Mouse (Mus musculus) embryonic facial prominence, embryonic 11.5 days (tissue): Measurements from ENCODE around the gene Morc3. TPM values are rescaled to one million over a fixed set of nuclear protein-coding genes. Genes with fewer than 3 reads are reported as not detected.
"Not testable (repeated sequence)": the region's sequence is repeated elsewhere in the genome, so short reads cannot be mapped to it uniquely, and the experiment has no call there.

ENCODE experiments used
- ATAC-seq: fragments of 200-750 bp; cut with Nextera tagmentation; replicated peaks from 2 replicates; pipeline ENCODE4 v1.8.0; 2017; ENCODE audit warnings: low read depth; ENCODE audit not compliant: insufficient number of reproducible peaks, low FRiP score, low TSS enrichment
- DNase-seq: peaks from one replicate; pipeline ENCODE4 v3.0.0-alpha.2; 2015; ENCODE audit warnings: low spot score
- H3K27ac ChIP-seq: fragments of 300-500 bp; sonication (generic); replicated peaks from 2 replicates; pipeline ENCODE4 v1.5.1; 2014; ENCODE audit warnings: mild to moderate bottlenecking, low read depth, low read length, control low read depth
- H3K27me3 ChIP-seq: fragments of 300-500 bp; sonication (generic); 2 replicates; pipeline ENCODE4 v1.6.1; 2014; ENCODE audit warnings: mild to moderate bottlenecking, low read length, moderate library complexity, mixed read lengths; ENCODE audit not compliant: control insufficient read depth, insufficient read depth
- H3K36me3 ChIP-seq: fragments of 300-500 bp; sonication (generic); replicated peaks from 2 replicates; pipeline ENCODE4 v1.6.1; 2014; ENCODE audit warnings: low read depth, mild to moderate bottlenecking, low read length, moderate library complexity, mixed read lengths; ENCODE audit not compliant: control insufficient read depth, insufficient read depth
- H3K4me1 ChIP-seq: fragments of 300-500 bp; sonication (generic); 2 replicates; pipeline ENCODE4 v1.6.1; 2014; ENCODE audit warnings: low read length, mixed read lengths; ENCODE audit not compliant: control insufficient read depth, insufficient read depth
- H3K4me2 ChIP-seq: fragments of 300-500 bp; sonication (generic); 2 replicates; pipeline ENCODE4 v1.6.1; 2014; ENCODE audit warnings: low read depth, mild to moderate bottlenecking, control low read depth, low read length, moderate library complexity
- H3K4me3 ChIP-seq: fragments of 300-500 bp; sonication (generic); 2 replicates; pipeline ENCODE4 v1.5.1; 2014; ENCODE audit warnings: low read depth, low read length, control low read depth
- H3K9ac ChIP-seq: fragments of 300-500 bp; sonication (generic); replicated peaks from 2 replicates; pipeline ENCODE4 v1.6.1; 2014; ENCODE audit warnings: mild to moderate bottlenecking, control low read depth, low read length
- H3K9me3 ChIP-seq: fragments of 300-500 bp; sonication (generic); replicated peaks from 2 replicates; pipeline ENCODE4 v1.6.1; 2016; ENCODE audit warnings: mild to moderate bottlenecking, low read length, inconsistent platforms, mixed read lengths; ENCODE audit not compliant: control insufficient read depth
- WGBS: fragments of 180-500 bp; shearing (Covaris S2); extraction: QIAGEN DNeasy Blood & Tissue Kit; methylation state at CpG from one replicate; pipeline ENCODE4 v1.1.7; 2014; 5-methylcytosine and 5-hydroxymethylcytosine counted together
- polyA plus RNA-seq: library from polyadenylated mRNA; unstranded; fragments of >200 nt; fragmentation: Nextera tagmentation; extraction: Ambion mirVana; gene quantifications from 2 replicates; pipeline ENCODE4 v1.2.1, GENCODE M21; 2014

The Morc3 gene
- polyA plus RNA-seq, 1 experiment from 2014 or later, result 33.2 TPM

- H3K9ac ChIP-seq, H3K4me1 ChIP-seq, ATAC-seq, H3K4me2 ChIP-seq, H3K4me3 ChIP-seq, H3K9me3 ChIP-seq, DNase-seq, H3K27me3 ChIP-seq, H3K27ac ChIP-seq, H3K36me3 ChIP-seq: not testable (repeated sequence)
- 89% methylated on average over 4 of the region's 8 CpGs for WGBS
Measured at GRCm38 (mm10) chr16:93822433-93823225, 9.3 kb upstream of the Morc3 start.

- Histone ChIP-seq H3K4me1 (no peaks in the 10 kb centered on the region), H3K9me3 (no peaks in the 10 kb centered on the region), H3K27ac (no peak overlapping the region), H3K9ac (no peak overlapping the region), H3K36me3 (no peaks in the 10 kb centered on the region), H3K4me2 (no peak overlapping the region), H3K27me3 (no peaks in the 10 kb centered on the region), H3K4me3 (no peak overlapping the region)
- 86% methylated on average over 4 of the region's 4 CpGs for WGBS
- no peak for ATAC-seq
- DNase-seq, result no peak
Measured at GRCm38 (mm10) chr16:93824799-93825198, 7.1 kb upstream of the Morc3 start.

- 92% methylated on average over 4 of the region's 4 CpGs for WGBS
- no peaks in the 10 kb centered on the region for H3K9me3 ChIP-seq
- H3K4me3 ChIP-seq, result no peak overlapping the region
- no peak for DNase-seq
- no peaks in the 10 kb centered on the region for H3K4me1 ChIP-seq
- ATAC-seq, result no peak
- no peak overlapping the region for H3K27ac ChIP-seq
- H3K36me3 ChIP-seq, result no peaks in the 10 kb centered on the region
- H3K4me2 ChIP-seq, result no peak overlapping the region
- H3K9ac ChIP-seq, result no peak overlapping the region
- no peaks in the 10 kb centered on the region for H3K27me3 ChIP-seq
Measured at GRCm38 (mm10) chr16:93825463-93825862, 6.5 kb upstream of the Morc3 start.

GRCm38 (mm10) chr16:93826054-93826453 lies 5.9 kb upstream of the Morc3 start:
- no peak overlapping the region for H3K27ac ChIP-seq
- H3K27me3 ChIP-seq, result no peaks in the 10 kb centered on the region
- 59% methylated on average over 11 of the region's 11 CpGs for WGBS
- no peaks in the 10 kb centered on the region for H3K36me3 ChIP-seq
- H3K4me3 ChIP-seq, result no peak overlapping the region
- ATAC-seq, result no peak
- H3K9ac ChIP-seq, result no peak overlapping the region
- DNase-seq, result no peak
- no peaks in the 10 kb centered on the region for H3K9me3 ChIP-seq
- H3K4me2 ChIP-seq, result no peak overlapping the region
- no peaks in the 10 kb centered on the region for H3K4me1 ChIP-seq

GRCm38 (mm10) chr16:93826478-93826877 lies 5.4 kb upstream of the Morc3 start:
- not testable (repeated sequence) for H3K4me3 ChIP-seq, H3K4me1 ChIP-seq, DNase-seq, H3K9me3 ChIP-seq, H3K27ac ChIP-seq, H3K9ac ChIP-seq, ATAC-seq, H3K4me2 ChIP-seq, H3K36me3 ChIP-seq, H3K27me3 ChIP-seq
- WGBS, result 42% methylated on average over 5 of the region's 5 CpGs

- ATAC-seq (no peak), DNase-seq (no peak)
- H3K4me1 ChIP-seq, result no peaks in the 10 kb centered on the region
- H3K9me3 ChIP-seq, result no peaks in the 10 kb centered on the region
- WGBS, result 88% methylated on average over 6 of the region's 6 CpGs
- no peaks in the 10 kb centered on the region for H3K27me3 ChIP-seq
- H3K4me2 ChIP-seq, result no peak overlapping the region
- no peak overlapping the region for H3K27ac ChIP-seq
- no peak overlapping the region for H3K4me3 ChIP-seq
- no peaks in the 10 kb centered on the region for H3K36me3 ChIP-seq
- no peak overlapping the region for H3K9ac ChIP-seq
Measured at GRCm38 (mm10) chr16:93826909-93827308, 5.0 kb upstream of the Morc3 start.

- no peaks in the 10 kb centered on the region for H3K36me3 ChIP-seq
- ATAC-seq, result no peak
- H3K4me3 ChIP-seq, result no peak overlapping the region
- 95% methylated on average over 15 of the region's 15 CpGs for WGBS
- H3K9ac ChIP-seq, result no peak overlapping the region
- no peak for DNase-seq
- no peaks in the 10 kb centered on the region for H3K9me3 ChIP-seq
- no peak overlapping the region for H3K27ac ChIP-seq
- no peaks in the 10 kb centered on the region for H3K27me3 ChIP-seq
- H3K4me2 ChIP-seq, result no peak overlapping the region
- H3K4me1 ChIP-seq, result no peaks in the 10 kb centered on the region
Measured at GRCm38 (mm10) chr16:93829526-93829925, 2.4 kb upstream of the Morc3 start.

GRCm38 (mm10) chr16:93830071-93830470 lies 1.9 kb upstream of the Morc3 start:
- no peaks in the 10 kb centered on the region for H3K27me3 ChIP-seq
- H3K4me3 ChIP-seq, result no peak overlapping the region
- no peaks in the 10 kb centered on the region for H3K36me3 ChIP-seq
- no peak overlapping the region for H3K27ac ChIP-seq
- DNase-seq, result no peak
- H3K4me2 ChIP-seq, result no peak overlapping the region
- no peak for ATAC-seq
- no peak overlapping the region for H3K9ac ChIP-seq
- no peaks in the 10 kb centered on the region for H3K4me1 ChIP-seq
- no peaks in the 10 kb centered on the region for H3K9me3 ChIP-seq
- 89% methylated on average over 9 of the region's 9 CpGs for WGBS
